Mouse (Mus musculus) neural tube, embryonic 12.5 days (tissue): ENCODE results near the gene Pianp. TPM values are rescaled to one million over a fixed set of nuclear protein-coding genes. Genes with fewer than 3 reads are reported as not detected.

Source experiments
- ATAC-seq: fragments of 200-750 bp; cut with Nextera tagmentation; 2 replicates; pipeline ENCODE4 v1.8.0; 2017; ENCODE audit warnings: low read depth, mild to moderate bottlenecking, moderate TSS enrichment, moderate library complexity; ENCODE audit not compliant: low FRiP score
- H3K27ac ChIP-seq: fragments of 300-500 bp; sonication (generic); 2 replicates; pipeline ENCODE4 v1.5.1; 2016
- H3K27me3 ChIP-seq: fragments of 300-500 bp; sonication (generic); replicated peaks from 2 replicates; pipeline ENCODE4 v1.6.1; 2016; ENCODE audit warnings: mild to moderate bottlenecking
- H3K36me3 ChIP-seq: fragments of 300-500 bp; sonication (generic); 2 replicates; pipeline ENCODE4 v1.6.1; 2016; ENCODE audit warnings: mild to moderate bottlenecking
- H3K4me1 ChIP-seq: fragments of 300-500 bp; sonication (generic); 2 replicates; pipeline ENCODE4 v1.6.1; 2016
- H3K4me2 ChIP-seq: fragments of 300-500 bp; sonication (generic); replicated peaks from 2 replicates; pipeline ENCODE4 v1.6.1; 2016; ENCODE audit warnings: mild to moderate bottlenecking
- H3K4me3 ChIP-seq: fragments of 300-500 bp; sonication (generic); 2 replicates; pipeline ENCODE4 v1.5.1; 2016
- H3K9ac ChIP-seq: fragments of 300-500 bp; sonication (generic); 2 replicates; pipeline ENCODE4 v1.6.1; 2016; ENCODE audit warnings: mild to moderate bottlenecking
- H3K9me3 ChIP-seq: fragments of 300-500 bp; sonication (generic); 2 replicates; pipeline ENCODE4 v1.6.1; 2016; ENCODE audit warnings: mild to moderate bottlenecking
- whole genome bisulfite sequencing: fragments of 180-500 bp; shearing (Covaris S2); methylation state at CpG from one replicate; pipeline ENCODE4 v1.1.7; 2016; 5-methylcytosine and 5-hydroxymethylcytosine counted together
- polyA plus RNA-seq: library from polyadenylated mRNA; unstranded; fragments of >200 nt; fragmentation: Nextera tagmentation; extraction: Ambion mirVana; gene quantifications from 2 replicates; pipeline ENCODE4 v1.2.1, GENCODE M21; 2016

Pianp gene
- polyA plus RNA-seq, 1 experiment from 2014 or later, result 9.8 TPM

DNA sequence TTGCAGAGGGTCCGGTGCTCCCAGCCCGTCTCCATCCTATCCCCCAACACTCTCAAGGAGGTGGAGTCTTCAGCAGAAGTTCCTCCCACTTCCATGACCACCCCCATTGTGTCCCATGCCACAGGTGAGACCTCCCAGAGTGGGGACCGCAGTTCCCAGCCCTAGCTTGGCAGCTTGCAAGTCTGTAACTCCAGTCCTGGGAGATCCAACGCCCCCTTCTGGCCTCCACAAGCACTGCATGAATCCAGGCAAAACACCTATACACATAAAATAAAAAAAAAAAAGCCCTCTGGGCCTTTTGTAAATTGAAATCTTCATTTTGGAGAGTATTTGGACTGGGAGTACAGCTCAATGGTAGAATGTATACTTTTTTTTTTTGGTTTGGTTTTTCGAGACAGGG is 54.7 kb downstream of the Pianp start:
- Histone ChIP-seq H3K9me3 (no peaks in the 10 kb centered on the region), H3K4me3 (no peak overlapping the region), H3K9ac (no peak overlapping the region), H3K4me1 (no peaks in the 10 kb centered on the region), H3K4me2 (no peak overlapping the region), H3K36me3 (peaks cover 85% of the 10 kb centered on the region), H3K27me3 (no peaks in the 10 kb centered on the region), H3K27ac (no peak overlapping the region)
- 68% methylated on average over 5 of the region's 5 CpGs for WGBS
- ATAC-seq, result no peak

Other genes with a start within 250 kb of the Pianp start
- not detected in 2 replicates for gene Gm45234, start 240.7 kb upstream of the Pianp start, polyA plus RNA-seq
- 16.8 and 17.4 TPM in 2 replicates for gene Atn1, start 240.2 kb upstream of the Pianp start, polyA plus RNA-seq
- gene Eno2, start 227.0 kb upstream of the Pianp start, polyA plus RNA-seq, result 25.2 and 27.8 TPM in 2 replicates
- 0.68 and 0.85 TPM in 2 replicates for gene Lrrc23, start 217.0 kb upstream of the Pianp start, polyA plus RNA-seq
- 8.2 and 8.5 TPM in 2 replicates for gene Spsb2, start 188.0 kb upstream of the Pianp start, polyA plus RNA-seq
- 461 and 485 TPM in 2 replicates for gene Tpi1, start 182.4 kb upstream of the Pianp start, polyA plus RNA-seq
- gene Usp5, start 167.2 kb upstream of the Pianp start, polyA plus RNA-seq, result 203 TPM in 2 replicates
- 115 and 124 TPM in 2 replicates for gene Cdca3, start 167.1 kb upstream of the Pianp start, polyA plus RNA-seq
- gene Gnb3, start 156.4 kb upstream of the Pianp start, polyA plus RNA-seq, result 0.50 and 0.52 TPM in 2 replicates
- gene P3h3, start 138.9 kb upstream of the Pianp start, polyA plus RNA-seq, result 27.2 and 28.4 TPM in 2 replicates
- gene Gpr162, start 132.7 kb upstream of the Pianp start, polyA plus RNA-seq, result 14.7 and 16.3 TPM in 2 replicates
- 0.06 TPM in 1 of 2 replicates, not detected in the other for gene Cd4, start 108.5 kb upstream of the Pianp start, polyA plus RNA-seq
- 1.8 and 2.2 TPM in 2 replicates for gene Lag3, start 85.0 kb upstream of the Pianp start, polyA plus RNA-seq
- 718 and 773 TPM in 2 replicates for gene Ptms, start 76.6 kb upstream of the Pianp start, polyA plus RNA-seq
- gene Mlf2, start 65.3 kb upstream of the Pianp start, polyA plus RNA-seq, result 546 and 556 TPM in 2 replicates
- 91.5 and 99.8 TPM in 2 replicates for gene Cops7a, start 31.2 kb upstream of the Pianp start, polyA plus RNA-seq
- 17.0 and 19.1 TPM in 2 replicates for gene Zfp384, start 12.5 kb downstream of the Pianp start, polyA plus RNA-seq
- gene Ing4, start 43.1 kb downstream of the Pianp start, polyA plus RNA-seq, result 151 and 156 TPM in 2 replicates
- 15.1 and 15.3 TPM in 2 replicates for gene Acrbp, start 53.0 kb downstream of the Pianp start, polyA plus RNA-seq
- 0.32 and 0.54 TPM in 2 replicates for gene Lpar5, start 71.2 kb downstream of the Pianp start, polyA plus RNA-seq
- 115 and 121 TPM in 2 replicates for gene Chd4, start 99.3 kb downstream of the Pianp start, polyA plus RNA-seq
- 53.9 and 56.3 TPM in 2 replicates for gene Nop2, start 135.2 kb downstream of the Pianp start, polyA plus RNA-seq
- 21.9 and 22.6 TPM in 2 replicates for gene Iffo1, start 148.5 kb downstream of the Pianp start, polyA plus RNA-seq
- 1,605 and 1,721 TPM in 2 replicates for gene Gapdh, start 169.8 kb downstream of the Pianp start, polyA plus RNA-seq
- gene Ncapd2, start 195.0 kb downstream of the Pianp start, polyA plus RNA-seq, result 131 and 140 TPM in 2 replicates
- gene Mrpl51, start 195.1 kb downstream of the Pianp start, polyA plus RNA-seq, result 157 and 169 TPM in 2 replicates
- gene Vamp1, start 218.9 kb downstream of the Pianp start, polyA plus RNA-seq, result 7.2 and 8.0 TPM in 2 replicates
- 3.2 and 3.8 TPM in 2 replicates for gene Tapbpl, start 235.2 kb downstream of the Pianp start, polyA plus RNA-seq
- gene Cd27, start 240.3 kb downstream of the Pianp start, polyA plus RNA-seq, result 2.0 and 2.3 TPM in 2 replicates